Mouse (Mus musculus) C2C12 (cell line): ENCODE data around the gene Serpina12. TPM values are rescaled to one million over a fixed set of nuclear protein-coding genes. Genes with fewer than 3 reads are reported as not detected.

Source experiments
- H3K27me3 ChIP-seq: one replicate; pipeline ENCODE4 v1.6.1; 2011; ENCODE audit not compliant: control insufficient read depth, insufficient read depth, insufficient read length
- H3K36me3 ChIP-seq: one replicate; pipeline ENCODE4 v1.6.1; 2011; ENCODE audit not compliant: control insufficient read depth, insufficient read depth
- H3K4me3 ChIP-seq: one replicate; pipeline ENCODE4 v1.5.1; 2011; ENCODE audit warnings: mild to moderate bottlenecking, control low read depth; ENCODE audit not compliant: poor library complexity, insufficient read depth, severe bottlenecking
- H3K79me2 ChIP-seq: one replicate; pipeline ENCODE4 v1.6.1; 2011; ENCODE audit not compliant: control insufficient read depth, insufficient read depth
- H3K79me3 ChIP-seq: one replicate; pipeline ENCODE4 v1.6.1; 2011; ENCODE audit warnings: low read depth, control low read depth
- H3ac ChIP-seq: one replicate; pipeline ENCODE3; 2011; ENCODE audit warnings: low read depth; ENCODE audit not compliant: control insufficient read depth, insufficient read length
- CEBPB ChIP-seq: IDR thresholded peaks from one replicate; pipeline ENCODE4 v1.6.1; 2011; ENCODE audit warnings: low read depth, mild to moderate bottlenecking, control low read depth, moderate library complexity
- CTCF ChIP-seq: IDR thresholded peaks from one replicate; pipeline ENCODE4 v1.5.1; 2011; ENCODE audit not compliant: control insufficient read depth, insufficient read depth, insufficient read length
- FOSL1 ChIP-seq: IDR thresholded peaks from one replicate; pipeline ENCODE4 v1.8.0; 2011; ENCODE audit warnings: mild to moderate bottlenecking, low read length; ENCODE audit not compliant: poor library complexity, insufficient read depth, severe bottlenecking
- MAX ChIP-seq: IDR thresholded peaks from one replicate; pipeline ENCODE4 v1.6.1; 2011; ENCODE audit warnings: mild to moderate bottlenecking, control low read depth
- MYOD1 ChIP-seq: IDR thresholded peaks from one replicate; pipeline ENCODE4 v1.6.1; 2011; ENCODE audit warnings: low read depth; ENCODE audit not compliant: control insufficient read depth, insufficient read length
- MYOG ChIP-seq: IDR thresholded peaks from one replicate; pipeline ENCODE4 v1.6.1; 2011; ENCODE audit not compliant: control insufficient read depth, insufficient read length; ENCODE audit errors: extremely low read depth
- USF1 ChIP-seq: IDR thresholded peaks from one replicate; pipeline ENCODE4 v1.6.1; 2011; ENCODE audit warnings: low read depth, mild to moderate bottlenecking, control low read depth, moderate library complexity
- polyA plus RNA-seq: library from polyadenylated mRNA; unstranded; fragments of >200 nt; fragmentation: generic; extraction: Trizol; gene quantifications from one replicate; pipeline ENCODE4 v1.2.1, GENCODE M21; 2012; ENCODE audit warnings: missing spikeins

Gene Serpina12
- polyA plus RNA-seq, 1 experiment: not detected

GRCm38 (mm10) chr12:104055755-104056154, 11.5 kb upstream of the Serpina12 start:
- Histone ChIP-seq H3K79me3 (no peaks in the 10 kb centered on the region), H3K36me3 (no peaks in the 10 kb centered on the region), H3K4me3 (no peak overlapping the region), H3ac (no peak overlapping the region), H3K79me2 (no peaks in the 10 kb centered on the region), H3K27me3 (no peaks in the 10 kb centered on the region)
- TF ChIP-seq MAX (peak; percentile 95), CEBPB (peak; percentile 24), FOSL1 (no peak), USF1 (peak; percentile 73)

- Histone ChIP-seq H3K27me3 (no peaks in the 10 kb centered on the region), H3ac (no peak overlapping the region), H3K36me3 (no peaks in the 10 kb centered on the region), H3K79me2 (no peaks in the 10 kb centered on the region), H3K79me3 (no peaks in the 10 kb centered on the region), H3K4me3 (no peak overlapping the region)
- no peak for TF ChIP-seq MYOD1
- TF ChIP-seq FOSL1: no peak
- no peak for TF ChIP-seq USF1
- no peak for TF ChIP-seq CTCF
- no peak for TF ChIP-seq MAX
- no peak for TF ChIP-seq CEBPB
- no peak for TF ChIP-seq MYOG
These were observed 9.8 kb upstream of the Serpina12 start for GRCm38 (mm10) chr12:104053995-104054394.

DNA sequence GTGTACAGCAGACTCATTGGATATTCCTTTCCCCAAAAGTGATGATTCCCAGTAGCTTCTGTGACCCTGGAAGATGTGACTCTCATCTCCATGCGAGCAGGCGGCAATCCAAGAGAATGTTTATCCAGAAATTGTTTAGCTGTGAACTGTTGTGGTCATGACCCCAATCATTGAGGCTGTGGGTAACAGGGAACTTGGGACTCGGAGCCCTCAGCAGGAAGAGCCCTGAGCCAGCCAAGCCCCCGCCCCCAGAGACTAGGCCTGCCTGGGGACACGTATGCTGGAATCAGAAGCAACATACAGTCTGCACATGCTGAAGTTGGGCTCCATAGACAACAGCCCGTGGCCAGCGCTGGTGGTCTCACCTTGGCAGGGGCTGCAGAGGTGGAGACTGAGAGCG, 1.5 kb upstream of the Serpina12 start:
- Histone ChIP-seq H3K79me3 (no peaks in the 10 kb centered on the region), H3K27me3 (no peaks in the 10 kb centered on the region), H3K36me3 (no peaks in the 10 kb centered on the region), H3K4me3 (no peak overlapping the region), H3K79me2 (no peaks in the 10 kb centered on the region), H3ac (no peak overlapping the region)
- TF ChIP-seq CEBPB (no peak), USF1 (no peak), MYOG (no peak), MAX (no peak), FOSL1 (no peak), MYOD1 (no peak), CTCF (no peak)

DNA sequence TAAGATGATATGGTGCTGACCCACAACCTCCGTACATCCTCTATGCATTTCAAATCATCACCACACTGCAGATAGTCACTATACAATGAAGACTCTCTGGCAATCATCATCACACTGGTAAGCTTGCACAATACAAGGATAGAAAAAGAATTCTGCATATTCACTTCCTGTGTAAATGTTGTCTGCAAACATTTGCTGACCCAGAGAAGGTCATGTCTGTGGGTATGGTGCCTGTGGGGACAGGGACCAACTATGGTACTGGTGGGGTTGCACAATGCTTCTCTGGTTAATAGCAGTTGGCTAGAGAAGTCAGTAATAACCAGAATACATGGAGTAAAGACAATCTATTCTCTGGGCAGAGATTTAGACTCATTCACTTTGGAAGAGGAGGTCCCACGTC, 1.5 kb downstream of the Serpina12 start:
- Histone ChIP-seq H3K36me3 (no peaks in the 10 kb centered on the region), H3K4me3 (no peak overlapping the region), H3K79me3 (no peaks in the 10 kb centered on the region), H3ac (no peak overlapping the region), H3K79me2 (no peaks in the 10 kb centered on the region), H3K27me3 (no peaks in the 10 kb centered on the region)
- no peak for TF ChIP-seq CEBPB
- TF ChIP-seq FOSL1: no peak
- no peak for TF ChIP-seq MYOD1
- TF ChIP-seq MYOG: no peak
- TF ChIP-seq CTCF: no peak

DNA sequence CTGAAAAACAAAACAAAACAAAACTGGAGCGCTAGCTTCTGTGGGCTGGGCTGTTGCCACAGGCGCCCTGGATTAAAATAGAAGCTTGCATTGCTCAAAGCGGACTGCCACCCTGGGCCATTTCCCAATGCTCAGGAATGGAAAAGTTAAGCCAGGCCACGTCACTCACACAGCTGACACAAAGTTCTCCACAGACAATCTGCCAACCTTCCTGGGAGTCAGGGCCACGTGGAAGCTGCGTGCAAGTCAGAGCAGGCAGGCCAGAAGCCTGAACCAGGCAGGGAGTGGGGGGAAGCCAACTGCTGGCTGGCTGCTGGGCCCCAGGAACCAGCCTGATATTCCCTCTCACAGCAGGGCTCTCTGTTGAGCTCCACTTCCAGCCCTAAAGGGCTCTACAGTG, 2.8 kb downstream of the Serpina12 start:
- H3K27me3 ChIP-seq: no peaks in the 10 kb centered on the region
- no peak overlapping the region for H3K4me3 ChIP-seq
- TF ChIP-seq CEBPB (no peak), MYOG (no peak), USF1 (no peak), MYOD1 (no peak), FOSL1 (no peak), CTCF (no peak), MAX (no peak)
- H3K79me3 ChIP-seq: no peaks in the 10 kb centered on the region
- no peaks in the 10 kb centered on the region for H3K79me2 ChIP-seq
- H3ac ChIP-seq: no peak overlapping the region
- no peaks in the 10 kb centered on the region for H3K36me3 ChIP-seq

DNA sequence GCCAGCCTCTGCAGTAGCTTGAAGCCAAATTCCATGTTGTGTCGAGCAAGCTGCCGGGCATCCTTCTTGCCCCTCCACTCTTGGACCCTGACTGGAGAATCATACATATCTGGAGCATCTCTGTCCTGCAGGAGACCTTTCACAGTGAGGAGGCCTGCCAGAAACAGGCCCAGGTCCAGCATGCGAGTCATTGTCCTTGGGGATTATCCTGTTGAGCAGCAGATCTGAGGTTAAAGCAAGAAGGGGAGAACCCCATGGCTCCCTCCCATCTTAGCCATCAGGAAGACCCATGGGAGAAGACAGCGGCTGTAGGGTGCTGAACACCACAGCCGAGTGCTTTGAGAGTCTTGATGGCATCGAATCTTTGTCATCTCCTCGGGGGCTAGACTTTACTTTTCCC, 6.1 kb downstream of the Serpina12 start:
- Histone ChIP-seq H3K79me3 (no peaks in the 10 kb centered on the region), H3K27me3 (no peaks in the 10 kb centered on the region), H3K36me3 (no peaks in the 10 kb centered on the region), H3K79me2 (no peaks in the 10 kb centered on the region), H3K4me3 (no peak overlapping the region), H3ac (no peak overlapping the region)
- no peak for TF ChIP-seq MYOG
- TF ChIP-seq USF1: no peak
- TF ChIP-seq FOSL1: no peak
- no peak for TF ChIP-seq CTCF
- no peak for TF ChIP-seq MYOD1

GRCm38 (mm10) chr12:104033752-104034151, 10.5 kb downstream of the Serpina12 start:
- TF ChIP-seq MAX (no peak), CEBPB (no peak), CTCF (no peak), FOSL1 (no peak), MYOG (no peak), USF1 (no peak), MYOD1 (no peak)
- Histone ChIP-seq H3K36me3 (no peaks in the 10 kb centered on the region), H3K4me3 (no peak overlapping the region), H3K79me2 (no peaks in the 10 kb centered on the region), H3K79me3 (no peaks in the 10 kb centered on the region), H3ac (no peak overlapping the region), H3K27me3 (no peaks in the 10 kb centered on the region)
